14 mouse cellular contexts compared by ENCODE assay signal in the genomic region with DNA sequence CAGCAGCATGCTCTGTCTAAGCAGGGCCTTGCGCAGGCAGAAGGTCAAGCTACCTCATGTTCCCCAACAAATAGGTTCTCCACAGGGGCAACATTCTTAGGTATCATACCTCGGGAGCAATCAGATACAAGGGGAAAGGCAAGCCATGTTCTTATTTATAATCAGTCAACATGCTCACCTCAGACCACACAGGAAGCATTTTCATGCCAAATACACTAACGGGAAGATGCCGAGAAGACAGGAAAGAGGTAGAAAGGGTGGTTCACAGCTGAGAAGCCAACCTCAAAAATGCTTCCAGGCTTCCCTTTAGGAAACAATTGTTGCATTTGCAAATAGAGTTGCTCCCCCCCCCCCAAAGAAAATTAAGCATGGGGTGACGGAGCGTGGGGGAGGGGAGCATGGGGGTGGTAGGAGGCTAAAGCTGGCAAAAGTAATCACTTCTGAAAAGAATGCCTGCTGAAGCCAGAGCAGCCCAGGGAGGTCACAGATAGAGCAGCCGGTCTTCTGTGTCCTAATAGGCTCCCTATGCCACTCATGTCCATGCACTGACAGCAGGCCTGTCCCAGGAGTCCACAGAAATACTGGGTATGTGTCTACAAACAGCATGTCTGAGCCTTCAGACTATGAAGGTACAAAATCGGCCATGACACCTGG. TPM values are rescaled to one million over a fixed set of nuclear protein-coding genes. Genes with fewer than 3 reads are reported as not detected.
A peak's percentile ranks its signal among the peaks of the same experiment; 100 is the strongest.
DNase-seq lines count a peak whose midpoint lies in the region; ATAC-seq and TF ChIP-seq lines count a peak whose summit lies in the region.
"Had no signal": no experiment of that assay in that cellular context is flagged by ENCODE, and none has a peak within 500 bp of the region (broad histone marks: within the 10 kb centered on the region; RNA-seq: fewer than 3 reads in every experiment).

No protein-coding gene starts in this region.

- no peaks in the 10 kb centered on the region for H3K36me3 ChIP-seq in liver, adult 2 months (ENCODE audit: control insufficient read depth, insufficient read depth, low read length)
- H3K36me3 ChIP-seq in liver, embryonic 12.5 days: peaks cover 13% of the 10 kb centered on the region; the same call in 1 of the 2 replicates
- H3K36me3 ChIP-seq in forebrain, embryonic 13.5 days (ENCODE audit: poor library complexity, severe bottlenecking): peaks cover 4% of the 10 kb centered on the region; the same call in 1 of the 2 replicates
- H3K36me3 ChIP-seq in hindbrain, embryonic 11.5 days (ENCODE audit: control insufficient read depth, insufficient read depth, low read length): no peaks in the 10 kb centered on the region
- H3K36me3 ChIP-seq: hindbrain, embryonic 13.5 days had no signal

- no peak overlapping the region for H3K9ac ChIP-seq in liver, adult 2 months (ENCODE audit: low read depth, low read length)
- no peak overlapping the region for H3K9ac ChIP-seq in liver, embryonic 12.5 days
- no peak overlapping the region for H3K9ac ChIP-seq in forebrain, embryonic 13.5 days
- no peak overlapping the region for H3K9ac ChIP-seq in hindbrain, embryonic 11.5 days (ENCODE audit: low read depth, low read length)
- H3K9ac ChIP-seq: hindbrain, embryonic 13.5 days had no signal

- H3K27me3 ChIP-seq in liver, adult 2 months (ENCODE audit: control insufficient read depth, insufficient read depth, low read length): no peaks in the 10 kb centered on the region
- H3K27me3 ChIP-seq in liver, embryonic 12.5 days (replicated peaks): no peaks in the 10 kb centered on the region
- H3K27me3 ChIP-seq in forebrain, embryonic 13.5 days: no peaks in the 10 kb centered on the region
- no peaks in the 10 kb centered on the region for H3K27me3 ChIP-seq in hindbrain, embryonic 11.5 days (ENCODE audit: control insufficient read depth, insufficient read depth, low read length)
- H3K27me3 ChIP-seq: hindbrain, embryonic 13.5 days had no signal

- no peak overlapping the region for H3K4me3 ChIP-seq in liver, adult 2 months (ENCODE audit: insufficient read depth, low read depth, low read length)
- no peak overlapping the region for H3K4me3 ChIP-seq in liver, embryonic 12.5 days
- H3K4me3 ChIP-seq in brown adipose tissue, adult 24 weeks (ENCODE audit: insufficient read depth, low read depth, low read length): no peak overlapping the region
- H3K4me3 ChIP-seq in forebrain, embryonic 13.5 days: no peak overlapping the region
- H3K4me3 ChIP-seq in hindbrain, embryonic 11.5 days (ENCODE audit: low read depth, low read length): no peak overlapping the region
- H3K4me3 ChIP-seq: hindbrain, embryonic 13.5 days had no signal

- H3K27ac ChIP-seq in liver, adult 2 months (replicated peaks; ENCODE audit: insufficient read depth, low read depth, low read length): peak overlapping the region; percentile 32
- H3K27ac ChIP-seq in liver, embryonic 12.5 days: no peak overlapping the region
- H3K27ac ChIP-seq in brown adipose tissue, adult 24 weeks (replicated peaks; ENCODE audit: low read depth, low read length): peak overlapping the region; percentile 51
- no peak overlapping the region for H3K27ac ChIP-seq in forebrain, embryonic 13.5 days
- no peak overlapping the region for H3K27ac ChIP-seq in hindbrain, embryonic 11.5 days (ENCODE audit: low read depth, low read length)
- H3K27ac ChIP-seq: hindbrain, embryonic 13.5 days had no signal

- DNase-seq in gastrocnemius, postnatal 25 days: peak; percentile 18
- no peak for DNase-seq in gastrocnemius, postnatal 4 days (ENCODE audit: low spot score in 2 of 2)
- DNase-seq in liver, adult 2 months (ENCODE audit: extremely low read depth, low read depth, low spot score): peak; percentile 11
- DNase-seq in CD4-positive helper T cell, adult 2 months (ENCODE audit: low read depth, low spot score): peak; percentile 73
- DNase-seq in hindbrain, embryonic 11.5 days (ENCODE audit: low spot score): no peak
- DNase-seq: embryo, embryonic 11 days; lung, adult 18-20 months; midbrain, embryonic 14.5 days; thymus, postnatal 25 days had no signal

- H3K4me1 ChIP-seq in liver, adult 2 months (ENCODE audit: control insufficient read depth, insufficient read depth, low read length): peaks cover 57% of the 10 kb centered on the region
- peaks cover 97% of the 10 kb centered on the region for H3K4me1 ChIP-seq in liver, embryonic 12.5 days
- H3K4me1 ChIP-seq in brown adipose tissue, adult 24 weeks (ENCODE audit: control insufficient read depth, insufficient read depth, insufficient read length, low read length): peaks cover 79% of the 10 kb centered on the region
- H3K4me1 ChIP-seq in forebrain, embryonic 13.5 days: peaks cover 59% of the 10 kb centered on the region
- no peaks in the 10 kb centered on the region for H3K4me1 ChIP-seq in hindbrain, embryonic 11.5 days (replicated peaks; ENCODE audit: control insufficient read depth, insufficient read depth, low read length)

- no peak for TF ChIP-seq POLR2A in liver, adult 2 months (IDR thresholded peaks at IDR 0.05; ENCODE audit: extremely low read depth, insufficient read depth, low read length)

- H3K4me2 ChIP-seq in liver, embryonic 12.5 days: no peak overlapping the region
- no peak overlapping the region for H3K4me2 ChIP-seq in forebrain, embryonic 13.5 days
- H3K4me2 ChIP-seq in hindbrain, embryonic 11.5 days (replicated peaks; ENCODE audit: low read depth, low read length): no peak overlapping the region
- H3K4me2 ChIP-seq: hindbrain, embryonic 13.5 days had no signal

- H3K79me2 ChIP-seq in liver, adult 2 months (ENCODE audit: control insufficient read depth, insufficient read depth, low read length): peaks cover 61% of the 10 kb centered on the region; the same call in 1 of the 2 replicates

- TF ChIP-seq CTCF in liver, adult 2 months (IDR thresholded peaks at IDR 0.05; ENCODE audit: low read depth, low read length): no peak

- WGBS in liver, adult 2 months: 71% methylated on average over 8 of the region's 8 CpGs
- WGBS in liver, embryonic 12.5 days (ENCODE audit: insufficient replicate concordance): 57% methylated on average over 8 of the region's 8 CpGs
- WGBS in forebrain, embryonic 13.5 days: 63% methylated on average over 8 of the region's 8 CpGs
- 80% methylated on average over 8 of the region's 8 CpGs for WGBS in hindbrain, embryonic 11.5 days

- no peaks in the 10 kb centered on the region for H3K9me3 ChIP-seq in liver, embryonic 12.5 days (replicated peaks)
- no peaks in the 10 kb centered on the region for H3K9me3 ChIP-seq in forebrain, embryonic 13.5 days (replicated peaks)
- H3K9me3 ChIP-seq in hindbrain, embryonic 11.5 days (ENCODE audit: control insufficient read depth, low read length): no peaks in the 10 kb centered on the region
- H3K9me3 ChIP-seq: hindbrain, embryonic 13.5 days had no signal

- ATAC-seq in liver, embryonic 12.5 days: no peak
- ATAC-seq in forebrain, embryonic 13.5 days: no peak
- no peak for ATAC-seq in hindbrain, embryonic 11.5 days (ENCODE audit: low FRiP score)

RNA-seq across cellular contexts. Expression of a gene that starts 5.4 kb away (rescaled TPM):
- total RNA-seq in gastrocnemius, postnatal 25 days (2021): not detected
- not detected for total RNA-seq in gastrocnemius, postnatal 4 days (2021)
- total RNA-seq in liver, adult 2 months (2014; rRNA removed): 0.09 TPM in 1 of 2 replicates, not detected in the other
- polyA plus RNA-seq in liver, adult 2 months (2012; rRNA removed): not detected in 2 replicates
- not detected in 2 replicates for polyA plus RNA-seq in liver, embryonic 12.5 days (2016; fragmentation: Nextera tagmentation; extraction: Ambion mirVana)
- polyA plus RNA-seq in brown adipose tissue, adult 24 weeks (2012; ENCODE audit: insufficient read depth, insufficient read length, missing spikeins): not detected in 2 replicates
- 0.22 TPM in 1 of 2 replicates, not detected in the other for polyA plus RNA-seq in forebrain, embryonic 13.5 days (2015; fragmentation: Nextera tagmentation; extraction: Ambion mirVana)
- 0.28 TPM in 1 of 2 replicates, not detected in the other for polyA plus RNA-seq in hindbrain, embryonic 11.5 days (2014; fragmentation: Nextera tagmentation; extraction: Ambion mirVana)
- total RNA-seq: left cerebral cortex, postnatal 10 days had no signal
- polyA plus RNA-seq: hindbrain, embryonic 13.5 days; midbrain, embryonic 14.5 days had no signal

RNA-seq across cellular contexts. Expression of a gene that starts 16.7 kb away (rescaled TPM):
- total RNA-seq in gastrocnemius, postnatal 25 days (2021): 10 to 100 TPM; 38.9 to 43.1 TPM
- 10 to 100 TPM; 41.3 to 46.0 TPM for total RNA-seq in gastrocnemius, postnatal 4 days (2021)
- total RNA-seq in liver, adult 2 months (2014; rRNA removed): 26.2 and 26.4 TPM in 2 replicates
- 14.1 and 19.8 TPM in 2 replicates for polyA plus RNA-seq in liver, adult 2 months (2012; rRNA removed)
- polyA plus RNA-seq in liver, embryonic 12.5 days (2016; fragmentation: Nextera tagmentation; extraction: Ambion mirVana): 17.7 and 20.8 TPM in 2 replicates
- polyA plus RNA-seq in brown adipose tissue, adult 24 weeks (2012; ENCODE audit: insufficient read depth, insufficient read length, missing spikeins): 13.6 and 24.0 TPM in 2 replicates
- polyA plus RNA-seq in forebrain, embryonic 13.5 days (2015; fragmentation: Nextera tagmentation; extraction: Ambion mirVana): 30.4 and 33.5 TPM in 2 replicates
- 30.4 and 35.4 TPM in 2 replicates for polyA plus RNA-seq in hindbrain, embryonic 11.5 days (2014; fragmentation: Nextera tagmentation; extraction: Ambion mirVana)

Comparison
In these comparisons a context has a peak if more than half of its experiments do, and no peak if none do; other contexts are left out.
1. DNase-seq: peak in gastrocnemius, postnatal 25 days (single experiment), liver, adult 2 months (single experiment) and CD4-positive helper T cell, adult 2 months (single experiment); none in gastrocnemius, postnatal 4 days (0 of 2) and hindbrain, embryonic 11.5 days (single experiment).
2. H3K27ac ChIP-seq: peak in liver, adult 2 months (single experiment) and brown adipose tissue, adult 24 weeks (single experiment); none in liver, embryonic 12.5 days (single experiment), forebrain, embryonic 13.5 days (single experiment) and hindbrain, embryonic 11.5 days (single experiment).